In genomic region chr11:17008498-17008941, GRCm38 (mm10) we compare ENCODE assay signal across 12 mouse cellular contexts. TPM values are rescaled to one million over a fixed set of nuclear protein-coding genes. Genes with fewer than 3 reads are reported as not detected.
DNase-seq lines count a peak whose midpoint lies in the region; ATAC-seq and TF ChIP-seq lines count a peak whose summit lies in the region.
"Had no signal": no experiment of that assay in that cellular context is flagged by ENCODE, and none has a peak within 500 bp of the region (broad histone marks: within the 10 kb centered on the region; RNA-seq: fewer than 3 reads in every experiment).

No protein-coding gene starts in this region.

- dilution Hi-C loops in CH12.LX (cut with MboI; ENCODE audit: extremely low pct_ligation_motif_present, extremely low pct_unique_long_range_greater_than_20kb, low sequenced_read_pairs): no loop called here

- no peak for ATAC-seq in heart, embryonic 16.5 days (replicated peaks; ENCODE audit: extremely low read depth, insufficient read depth, low FRiP score)
- ATAC-seq in liver, embryonic 11.5 days (replicated peaks; ENCODE audit: low FRiP score): peak; percentile 41; the same call in 1 of the 2 replicates
- ATAC-seq in midbrain, embryonic 11.5 days (ENCODE audit: low FRiP score): no peak

- DNase-seq in heart, postnatal 36 days: no peak
- DNase-seq in CH12.LX (ENCODE audit: extremely low read depth): peak; percentile 97
- DNase-seq in liver, embryonic 11.5 days (ENCODE audit: low spot score): peak; percentile 33
- no peak for DNase-seq in cerebellum, postnatal 14 days
- no peak for DNase-seq in midbrain, embryonic 11.5 days (ENCODE audit: low spot score, missing footprints)
- DNase-seq in kidney, postnatal 36 days: no peak
- DNase-seq: cerebellum, adult 2 months; kidney, adult 11 months had no signal

- TF ChIP-seq POLR2A in CH12.LX (IDR thresholded peaks at IDR 0.05; ENCODE audit: low read depth, low read length) (peak; percentile 100), myocyte (IDR thresholded peaks at IDR 0.05; ENCODE audit: insufficient read length, low read depth) (no peak)

- no peak overlapping the region for H3ac ChIP-seq in myocyte (ENCODE audit: control insufficient read depth, insufficient read length)

- in situ Hi-C loops in CH12.LX (cut with MboI; ENCODE audit: low pct_ligation_motif_present, low pct_unique_long_range_greater_than_20kb, low sequenced_read_pairs): no loop called here

- H3K9ac ChIP-seq in heart, embryonic 16.5 days (ENCODE audit: low read length): no peak overlapping the region
- H3K9ac ChIP-seq in CH12.LX (ENCODE audit: insufficient read depth, low read depth): peak overlapping the region; percentile 100
- H3K9ac ChIP-seq in liver, embryonic 11.5 days (ENCODE audit: low read depth, low read length): no peak overlapping the region
- no peak overlapping the region for H3K9ac ChIP-seq in midbrain, embryonic 11.5 days (ENCODE audit: low read length)
- H3K9ac ChIP-seq: stomach, embryonic 15.5 days had no signal

- no peaks in the 10 kb centered on the region for H3K9me3 ChIP-seq in heart, embryonic 16.5 days (replicated peaks; ENCODE audit: control insufficient read depth, low read length)
- H3K9me3 ChIP-seq in CH12.LX (replicated peaks; ENCODE audit: low read length): no peaks in the 10 kb centered on the region
- H3K9me3 ChIP-seq in liver, embryonic 11.5 days (ENCODE audit: control insufficient read depth, low read length): no peaks in the 10 kb centered on the region
- H3K9me3 ChIP-seq in midbrain, embryonic 11.5 days (ENCODE audit: control insufficient read depth, low read length): no peaks in the 10 kb centered on the region
- H3K9me3 ChIP-seq: stomach, embryonic 15.5 days had no signal

- TF ChIP-seq RAD21 in CH12.LX (IDR thresholded peaks at IDR 0.05; ENCODE audit: low read depth, low read length): no peak; the same call in 1 of the 2 replicates

- H3K4me2 ChIP-seq in heart, embryonic 16.5 days (ENCODE audit: low read depth, low read length): no peak overlapping the region
- H3K4me2 ChIP-seq in CH12.LX (ENCODE audit: insufficient read depth, low read depth, poor library complexity, severe bottlenecking) (peak overlapping the region; percentile 99), myocyte (ENCODE audit: low read depth) (peak overlapping the region; percentile 22)
- H3K4me2 ChIP-seq in liver, embryonic 11.5 days: peak overlapping the region; percentile 27
- H3K4me2 ChIP-seq in midbrain, embryonic 11.5 days: no peak overlapping the region
- H3K4me2 ChIP-seq: stomach, embryonic 15.5 days had no signal

- no peak overlapping the region for H3K27ac ChIP-seq in heart, embryonic 16.5 days (ENCODE audit: low read length)
- peak overlapping the region; percentile 100 for H3K27ac ChIP-seq in CH12.LX (ENCODE audit: insufficient read depth, low read depth)
- H3K27ac ChIP-seq in liver, embryonic 11.5 days (ENCODE audit: low read depth, low read length): peak overlapping the region; percentile 26; the same call in 1 of the 2 replicates
- no peak overlapping the region for H3K27ac ChIP-seq in midbrain, embryonic 11.5 days (ENCODE audit: low read depth, low read length)
- H3K27ac ChIP-seq: left cerebral cortex, adult 2 months; stomach, embryonic 15.5 days had no signal

- intact Hi-C loops in heart, postnatal 36 days (cut with DNase I): no loop called here

- TF ChIP-seq EP300 in CH12.LX (IDR thresholded peaks at IDR 0.05; ENCODE audit: low read length): peak; percentile 99

- 47% methylated on average over 7 of the region's 7 CpGs for WGBS in heart, embryonic 16.5 days
- 32% methylated on average over 7 of the region's 7 CpGs for WGBS in liver, embryonic 11.5 days
- 77% methylated on average over 7 of the region's 7 CpGs for WGBS in midbrain, embryonic 11.5 days

- no peaks in the 10 kb centered on the region for H3K36me3 ChIP-seq in heart, embryonic 16.5 days (ENCODE audit: control insufficient read depth, insufficient read depth)
- H3K36me3 ChIP-seq in CH12.LX (replicated peaks in 1 of 2; ENCODE audit: control insufficient read depth in 1 of 2, insufficient read depth in 1 of 2, low read length in 1 of 2) (peaks cover 3 to 4% of the 10 kb centered on the region in 2 experiments), myocyte (ENCODE audit: control insufficient read depth, insufficient read depth) (no peaks in the 10 kb centered on the region)
- no peaks in the 10 kb centered on the region for H3K36me3 ChIP-seq in liver, embryonic 11.5 days (ENCODE audit: control insufficient read depth, insufficient read depth, low read length)
- no peaks in the 10 kb centered on the region for H3K36me3 ChIP-seq in midbrain, embryonic 11.5 days (ENCODE audit: control insufficient read depth, insufficient read depth, low read length)
- H3K36me3 ChIP-seq: stomach, embryonic 15.5 days had no signal

- no peaks in the 10 kb centered on the region for H3K27me3 ChIP-seq in heart, embryonic 16.5 days (ENCODE audit: control insufficient read depth, insufficient read depth, low read length)
- no peaks in the 10 kb centered on the region for H3K27me3 ChIP-seq in CH12.LX (replicated peaks)
- no peaks in the 10 kb centered on the region for H3K27me3 ChIP-seq in liver, embryonic 11.5 days (replicated peaks; ENCODE audit: control insufficient read depth, insufficient read depth, low read length)
- H3K27me3 ChIP-seq in myocyte (ENCODE audit: control insufficient read depth, insufficient read depth, insufficient read length): no peaks in the 10 kb centered on the region
- H3K27me3 ChIP-seq in midbrain, embryonic 11.5 days (ENCODE audit: control insufficient read depth, insufficient read depth, low read length): no peaks in the 10 kb centered on the region
- H3K27me3 ChIP-seq: stomach, embryonic 15.5 days had no signal

- peak overlapping the region; percentile 5; the same call in 1 of the 2 replicates for H3K4me3 ChIP-seq in heart, embryonic 16.5 days (ENCODE audit: low read length)
- H3K4me3 ChIP-seq in CH12.LX (replicated peaks in 1 of 3; ENCODE audit: low read depth in 2 of 3, low read length in 2 of 3, poor library complexity in 1 of 3): peak overlapping the region; percentile 68 to 100 (median 77)
- peak overlapping the region; percentile 31 for H3K4me3 ChIP-seq in liver, embryonic 11.5 days (ENCODE audit: low read depth, low read length)
- H3K4me3 ChIP-seq in myocyte: no peak overlapping the region
- no peak overlapping the region for H3K4me3 ChIP-seq in midbrain, embryonic 11.5 days (ENCODE audit: low read depth, low read length)
- H3K4me3 ChIP-seq: left cerebral cortex, adult 2 months; stomach, embryonic 15.5 days had no signal

- H3K4me1 ChIP-seq in heart, embryonic 16.5 days (ENCODE audit: control insufficient read depth, insufficient read depth, low read length): no peaks in the 10 kb centered on the region
- peaks cover 8 to 57% of the 10 kb centered on the region in 2 experiments; a peak in 3 of 4 replicates for H3K4me1 ChIP-seq in CH12.LX (ENCODE audit: control insufficient read depth in 1 of 2, insufficient read depth in 2 of 2)
- H3K4me1 ChIP-seq in liver, embryonic 11.5 days (replicated peaks; ENCODE audit: control insufficient read depth, insufficient read depth, low read length): peaks cover 3% of the 10 kb centered on the region
- H3K4me1 ChIP-seq in midbrain, embryonic 11.5 days (ENCODE audit: control insufficient read depth, insufficient read depth, low read length): no peaks in the 10 kb centered on the region
- H3K4me1 ChIP-seq: stomach, embryonic 15.5 days had no signal

- H3K79me2 ChIP-seq in CH12.LX (replicated peaks; ENCODE audit: control insufficient read depth, extremely low read depth, insufficient read depth, poor library complexity, severe bottlenecking) (peaks cover 47% of the 10 kb centered on the region), myocyte (ENCODE audit: control insufficient read depth, insufficient read depth) (no peaks in the 10 kb centered on the region)

- TF ChIP-seq CTCF in CH12.LX (conservative IDR thresholded peaks at IDR 0.05 in 1 of 2, IDR thresholded peaks at IDR 0.05 in 1 of 2; ENCODE audit: low read depth in 2 of 2, low read length in 2 of 2): no peak

TF ChIP-seq in CH12.LX, 34 proteins besides CTCF, POLR2A, EP300 and RAD21 (continues in another document):
- TF ChIP-seq NRF1 (IDR thresholded peaks at IDR 0.05; ENCODE audit: low read depth, low read length) (no peak; the same call in 1 of the 2 replicates), JUN (IDR thresholded peaks at IDR 0.05; ENCODE audit: insufficient read depth, low read depth, low read length) (peak; percentile 99)

TF ChIP-seq in myocyte, 11 proteins besides CTCF, POLR2A, EP300 and RAD21 (continues in another document):
- TF ChIP-seq SRF (IDR thresholded peaks at IDR 0.05; ENCODE audit: control insufficient read depth, insufficient read length, low read depth) (no peak), MAX (IDR thresholded peaks at IDR 0.05; ENCODE audit: low read depth) (no peak)

RNA-seq across cellular contexts. Expression of gene Cnrip1, which starts 42.9 kb away (rescaled TPM):
- polyA plus RNA-seq in heart, embryonic 16.5 days (2015; fragmentation: Nextera tagmentation; extraction: Ambion mirVana): 11.2 and 12.3 TPM in 2 replicates
- total RNA-seq in heart, postnatal 36 days (2021): 1 to 10 TPM; 4.2 to 4.5 TPM
- total RNA-seq in CH12.LX (2012; rRNA removed): not detected in 2 replicates
- total RNA-seq in CH12.LX (2014; rRNA removed): not detected in 2 replicates
- polyA plus RNA-seq in CH12.LX (2012; ENCODE audit: insufficient read length, low read depth): not detected in 2 replicates
- polyA plus RNA-seq in liver, embryonic 11.5 days (2014; fragmentation: Nextera tagmentation; extraction: Ambion mirVana): 11.8 and 13.0 TPM in 2 replicates
- 0.49 TPM for polyA plus RNA-seq in myocyte (2012; fragmentation: generic; extraction: Trizol)
- polyA plus RNA-seq in midbrain, embryonic 11.5 days (2014; fragmentation: Nextera tagmentation; extraction: Ambion mirVana): 25.1 and 27.0 TPM in 2 replicates

RNA-seq across cellular contexts. Expression of gene Plek, which starts 43.7 kb away (rescaled TPM):
- 2.3 and 3.0 TPM in 2 replicates for polyA plus RNA-seq in heart, embryonic 16.5 days (2015; fragmentation: Nextera tagmentation; extraction: Ambion mirVana)
- 1 to 10 TPM; 4.7 to 4.9 TPM for total RNA-seq in heart, postnatal 36 days (2021)
- total RNA-seq in CH12.LX (2012; rRNA removed): 137 and 166 TPM in 2 replicates
- 354 and 376 TPM in 2 replicates for total RNA-seq in CH12.LX (2014; rRNA removed)
- polyA plus RNA-seq in CH12.LX (2012; ENCODE audit: insufficient read length, low read depth): 223 and 229 TPM in 2 replicates
- 59.8 and 66.0 TPM in 2 replicates for polyA plus RNA-seq in liver, embryonic 11.5 days (2014; fragmentation: Nextera tagmentation; extraction: Ambion mirVana)
- 0.96 TPM for polyA plus RNA-seq in myocyte (2012; fragmentation: generic; extraction: Trizol)
- 6.1 and 7.6 TPM in 2 replicates for polyA plus RNA-seq in midbrain, embryonic 11.5 days (2014; fragmentation: Nextera tagmentation; extraction: Ambion mirVana)

RNA-seq across cellular contexts. Expression of gene Fbxo48, which starts 57.3 kb away (rescaled TPM):
- 0.88 and 0.95 TPM in 2 replicates for polyA plus RNA-seq in heart, embryonic 16.5 days (2015; fragmentation: Nextera tagmentation; extraction: Ambion mirVana)
- under 1 TPM; 0.16 to 0.28 TPM for total RNA-seq in heart, postnatal 36 days (2021)
- total RNA-seq in CH12.LX (2012; rRNA removed) (5.8 and 7.0 TPM in 2 replicates), CH12.LX (2014; rRNA removed) (6.5 and 9.0 TPM in 2 replicates)
- polyA plus RNA-seq in CH12.LX (2012; ENCODE audit: insufficient read length, low read depth) (10.3 and 11.1 TPM in 2 replicates), myocyte (2012; fragmentation: generic; extraction: Trizol) (0.60 TPM)
- 3.0 and 3.1 TPM in 2 replicates for polyA plus RNA-seq in liver, embryonic 11.5 days (2014; fragmentation: Nextera tagmentation; extraction: Ambion mirVana)
- 2.4 and 2.8 TPM in 2 replicates for polyA plus RNA-seq in midbrain, embryonic 11.5 days (2014; fragmentation: Nextera tagmentation; extraction: Ambion mirVana)

Comparison
In these comparisons a context has a peak if more than half of its experiments do, and no peak if none do; other contexts are left out.
1. H3K27ac ChIP-seq: peak in CH12.LX (single experiment) and liver, embryonic 11.5 days (single experiment); none in heart, embryonic 16.5 days (single experiment) and midbrain, embryonic 11.5 days (single experiment).
2. H3K4me2 ChIP-seq: peak in CH12.LX (single experiment), liver, embryonic 11.5 days (single experiment) and myocyte (single experiment); none in heart, embryonic 16.5 days (single experiment) and midbrain, embryonic 11.5 days (single experiment).
3. H3K4me3 ChIP-seq: peak in heart, embryonic 16.5 days (single experiment), CH12.LX (3 of 3) and liver, embryonic 11.5 days (single experiment); none in myocyte (single experiment) and midbrain, embryonic 11.5 days (single experiment).
4. DNase-seq: peak in CH12.LX (single experiment) and liver, embryonic 11.5 days (single experiment); none in heart, postnatal 36 days (0 of 2), cerebellum, postnatal 14 days (0 of 2), midbrain, embryonic 11.5 days (single experiment) and kidney, postnatal 36 days (0 of 2).